ENCODE assay signal across 16 mouse cellular contexts in genomic region chr8:83602650-83603029, GRCm38 (mm10). TPM values are rescaled to one million over a fixed set of nuclear protein-coding genes. Genes with fewer than 3 reads are reported as not detected.
DNase-seq lines count a peak whose midpoint lies in the region; ATAC-seq and TF ChIP-seq lines count a peak whose summit lies in the region.
"Had no signal": no experiment of that assay in that cellular context is flagged by ENCODE, and none has a peak within 500 bp of the region (broad histone marks: within the 10 kb centered on the region; RNA-seq: fewer than 3 reads in every experiment).

No protein-coding gene starts in this region.

- no peaks in the 10 kb centered on the region for H3K36me3 ChIP-seq in heart, postnatal 0 days (replicated peaks; ENCODE audit: control insufficient read depth, insufficient read depth, low read length)
- H3K36me3 ChIP-seq in heart, embryonic 10.5 days: no peaks in the 10 kb centered on the region
- H3K36me3 ChIP-seq in MEL (ENCODE audit: control insufficient read depth in 1 of 2, insufficient read depth in 2 of 2, low read length in 2 of 2): peaks cover 0 to 18% of the 10 kb centered on the region in 2 experiments; a peak in 2 of 4 replicates
- peaks cover 12% of the 10 kb centered on the region for H3K36me3 ChIP-seq in liver, embryonic 15.5 days (replicated peaks)
- H3K36me3 ChIP-seq: forebrain, embryonic 10.5 days; neural tube, embryonic 12.5 days had no signal

- no peaks in the 10 kb centered on the region for H3K9me3 ChIP-seq in heart, postnatal 0 days (replicated peaks; ENCODE audit: control insufficient read depth, low read length)
- H3K9me3 ChIP-seq in heart, embryonic 10.5 days: no peaks in the 10 kb centered on the region
- H3K9me3 ChIP-seq in MEL (replicated peaks; ENCODE audit: insufficient read depth, low read length): no peaks in the 10 kb centered on the region
- H3K9me3 ChIP-seq in liver, embryonic 15.5 days (replicated peaks): no peaks in the 10 kb centered on the region
- H3K9me3 ChIP-seq: forebrain, embryonic 10.5 days; neural tube, embryonic 12.5 days had no signal

- H3K79me2 ChIP-seq in MEL (ENCODE audit: control insufficient read depth, insufficient read depth, low read length, poor library complexity): peaks cover 5% of the 10 kb centered on the region

- CTCF ChIA-PET in Patski (lab: Charles Lee): no interaction called here

- H3K4me1 ChIP-seq in heart, postnatal 0 days (ENCODE audit: control insufficient read depth, insufficient read depth): peaks cover 26% of the 10 kb centered on the region
- H3K4me1 ChIP-seq in heart, embryonic 10.5 days: peaks cover 22% of the 10 kb centered on the region
- peaks cover 14 to 32% of the 10 kb centered on the region in 2 experiments for H3K4me1 ChIP-seq in MEL (ENCODE audit: control insufficient read depth in 1 of 2, insufficient read depth in 2 of 2, low read length in 2 of 2)
- H3K4me1 ChIP-seq in liver, embryonic 15.5 days (replicated peaks): peaks cover 86% of the 10 kb centered on the region

- no peak for TF ChIP-seq RAD21 in MEL (IDR thresholded peaks at IDR 0.05; ENCODE audit: low read depth, low read length)

- H3K27ac ChIP-seq in heart, postnatal 0 days (ENCODE audit: low read depth): peak overlapping the region; percentile 28; the same call in 1 of the 2 replicates
- no peak overlapping the region for H3K27ac ChIP-seq in heart, embryonic 10.5 days
- H3K27ac ChIP-seq in MEL (ENCODE audit: control insufficient read depth, low read depth, low read length): 0 out of 2 replicates have a peak overlapping the region, but pooled peaks have one; percentile 11
- peak overlapping the region; percentile 86 for H3K27ac ChIP-seq in liver, embryonic 15.5 days (replicated peaks)
- H3K27ac ChIP-seq: forebrain, embryonic 10.5 days; neural tube, embryonic 12.5 days had no signal

- 19% methylated on average over 2 of the region's 2 CpGs for WGBS in heart, postnatal 0 days
- 56% methylated on average over 2 of the region's 2 CpGs for WGBS in heart, embryonic 10.5 days
- 81% methylated on average over 2 of the region's 2 CpGs for whole genome bisulfite sequencing in liver, embryonic 15.5 days (ENCODE audit: insufficient replicate concordance)

- no peak for TF ChIP-seq EP300 in heart, postnatal 0 days (IDR thresholded peaks at IDR 0.05; ENCODE audit: low read depth)
- TF ChIP-seq EP300 in MEL (IDR thresholded peaks at IDR 0.05; ENCODE audit: low read depth in 1 of 2, low read length in 2 of 2): no peak

- intact Hi-C loops in left cerebral cortex, postnatal 4 days (cut with DNase I): no loop called here

- POLR2A ChIA-PET in Patski (lab: Charles Lee): interaction anchor here (0.6 kb wide), 1 partner anchor 100 kb away, joined by 3 read pairs; no protein-coding TSS in a partner anchor

- H3K4me3 ChIP-seq in heart, postnatal 0 days (ENCODE audit: low read depth, low read length): no peak overlapping the region
- H3K4me3 ChIP-seq in heart, embryonic 10.5 days: no peak overlapping the region
- no peak overlapping the region for H3K4me3 ChIP-seq in MEL (ENCODE audit: control insufficient read depth in 1 of 2, insufficient read depth in 1 of 2, low read depth in 2 of 2, low read length in 2 of 2)
- H3K4me3 ChIP-seq in liver, embryonic 15.5 days (replicated peaks): no peak overlapping the region
- H3K4me3 ChIP-seq: forebrain, embryonic 10.5 days; neural tube, embryonic 12.5 days had no signal

- H3K27me3 ChIP-seq in heart, postnatal 0 days (ENCODE audit: control insufficient read depth, insufficient read depth, low read length): no peaks in the 10 kb centered on the region
- no peaks in the 10 kb centered on the region for H3K27me3 ChIP-seq in heart, embryonic 10.5 days (ENCODE audit: insufficient read depth, poor library complexity, severe bottlenecking)
- H3K27me3 ChIP-seq in MEL (ENCODE audit: control insufficient read depth in 1 of 2, insufficient read depth in 2 of 2, low read length in 2 of 2) (no peaks in the 10 kb centered on the region), Patski (no peaks in the 10 kb centered on the region)
- H3K27me3 ChIP-seq in liver, embryonic 15.5 days: no peaks in the 10 kb centered on the region
- H3K27me3 ChIP-seq: neural tube, embryonic 12.5 days had no signal

- H3K9ac ChIP-seq in heart, postnatal 0 days (replicated peaks; ENCODE audit: low read depth, low read length): no peak overlapping the region
- no peak overlapping the region for H3K9ac ChIP-seq in MEL (ENCODE audit: control insufficient read depth, low read depth, low read length, poor library complexity, severe bottlenecking)
- H3K9ac ChIP-seq in liver, embryonic 15.5 days: 0 out of 2 replicates have a peak overlapping the region, but pooled peaks have one; percentile 35
- H3K9ac ChIP-seq: neural tube, embryonic 12.5 days had no signal

- TF ChIP-seq POLR2A in MEL (IDR thresholded peaks at IDR 0.05; ENCODE audit: control insufficient read depth in 1 of 2, insufficient read depth in 1 of 2, low read depth in 1 of 2, low read length in 2 of 2, poor library complexity in 1 of 2): no peak

- in situ Hi-C loops in Patski (cut with MboI; ENCODE audit: low pct_unique_long_range_greater_than_20kb): no loop called here

- DNase-seq in heart, postnatal 0 days (ENCODE audit: low spot score): no peak
- DNase-seq in heart, embryonic 10.5 days (ENCODE audit: low spot score): no peak
- peak; percentile 58 for DNase-seq in MEL (ENCODE audit: low read depth, low spot score)
- DNase-seq in Patski (ENCODE audit: low read depth, low spot score): peak; percentile 92
- DNase-seq in left cerebral cortex, adult 8-10 months (ENCODE audit: low spot score in 2 of 2): no peak
- DNase-seq in left cerebral cortex, postnatal 4 days: no peak
- DNase-seq: adrenal gland, postnatal 25 days; cerebellum, postnatal 10 days; kidney, postnatal 25 days; right cerebral cortex, postnatal 4 days; thymus, postnatal 4 days had no signal

- no peak for TF ChIP-seq CTCF in heart, postnatal 0 days (IDR thresholded peaks at IDR 0.05; ENCODE audit: low read depth)
- TF ChIP-seq CTCF in MEL (IDR thresholded peaks at IDR 0.05 in 2 of 3, conservative IDR thresholded peaks at IDR 0.05 in 1 of 3; ENCODE audit: control insufficient read depth in 1 of 3, insufficient read depth in 1 of 3, low read depth in 2 of 3, low read length in 3 of 3, poor library complexity in 1 of 3, severe bottlenecking in 1 of 3): no peak
- TF ChIP-seq CTCF in Patski (IDR thresholded peaks at IDR 0.05): no peak

- H3K4me2 ChIP-seq in heart, postnatal 0 days (ENCODE audit: low read depth, low read length): no peak overlapping the region
- no peak overlapping the region for H3K4me2 ChIP-seq in liver, embryonic 15.5 days
- H3K4me2 ChIP-seq: neural tube, embryonic 12.5 days had no signal

- ATAC-seq in heart, postnatal 0 days (ENCODE audit: insufficient read depth, low read depth): no peak
- peak; percentile 96 for ATAC-seq in Patski
- ATAC-seq in liver, embryonic 15.5 days (ENCODE audit: insufficient read depth): no peak
- ATAC-seq in inflammation-experienced regulatory T-cells, adult 6 months: no peak
- ATAC-seq: midbrain, embryonic 16.5 days had no signal

RNA-seq across cellular contexts. Expression of gene Tecr, which starts 5.1 kb away (rescaled TPM):
- total RNA-seq in heart, postnatal 0 days (2014; rRNA removed; ENCODE audit: low replicate concordance): 253 and 327 TPM in 2 replicates
- 380 and 391 TPM in 2 replicates for polyA plus RNA-seq in heart, postnatal 0 days (2015; fragmentation: Nextera tagmentation; extraction: Ambion mirVana)
- polyA plus RNA-seq in heart, embryonic 10.5 days (2016; fragmentation: Nextera tagmentation; extraction: Ambion mirVana): 568 and 608 TPM in 2 replicates
- 74.2 and 78.0 TPM in 2 replicates for total RNA-seq in MEL (2012; rRNA removed)
- polyA plus RNA-seq in MEL (2012; ENCODE audit: insufficient read depth in 1 of 2, insufficient read length in 2 of 2, low read depth in 1 of 2, low replicate concordance in 2 of 2, missing spikeins in 1 of 2): 100 to 1,000 TPM in 1 of 2 experiments, not detected in 1; 229 TPM
- polyA plus RNA-seq in Patski (2021): 275 TPM
- polyA plus RNA-seq in liver, embryonic 15.5 days (2015; fragmentation: Nextera tagmentation; extraction: Ambion mirVana): 329 and 344 TPM in 2 replicates
- 100 to 1,000 TPM; 341 to 488 (median 426) TPM for polyA plus RNA-seq in inflammation-experienced regulatory T-cells, adult 6 months (2017; shearing (Covaris generic))
- total RNA-seq in left cerebral cortex, adult 8-10 months (2022): 100 to 1,000 TPM; 638 to 678 (median 672) TPM
- total RNA-seq in left cerebral cortex, postnatal 4 days (2021): 100 to 1,000 TPM; 610 to 661 TPM

RNA-seq across cellular contexts. Expression of gene Dnajb1, which starts 5.4 kb away (rescaled TPM):
- 17.6 and 21.3 TPM in 2 replicates for total RNA-seq in heart, postnatal 0 days (2014; rRNA removed; ENCODE audit: low replicate concordance)
- polyA plus RNA-seq in heart, postnatal 0 days (2015; fragmentation: Nextera tagmentation; extraction: Ambion mirVana): 23.3 and 26.7 TPM in 2 replicates
- polyA plus RNA-seq in heart, embryonic 10.5 days (2016; fragmentation: Nextera tagmentation; extraction: Ambion mirVana): 51.9 and 71.5 TPM in 2 replicates
- 38.2 and 43.2 TPM in 2 replicates for total RNA-seq in MEL (2012; rRNA removed)
- polyA plus RNA-seq in MEL (2012; ENCODE audit: insufficient read depth in 1 of 2, insufficient read length in 2 of 2, low read depth in 1 of 2, low replicate concordance in 2 of 2, missing spikeins in 1 of 2) (10 to 100 TPM in 1 of 2 experiments, not detected in 1; 56.6 TPM), Patski (2021) (39.9 TPM)
- 52.7 and 56.0 TPM in 2 replicates for polyA plus RNA-seq in liver, embryonic 15.5 days (2015; fragmentation: Nextera tagmentation; extraction: Ambion mirVana)
- polyA plus RNA-seq in inflammation-experienced regulatory T-cells, adult 6 months (2017; shearing (Covaris generic)): 10 to 100 TPM; 36.3 to 53.7 (median 41.0) TPM
- total RNA-seq in left cerebral cortex, adult 8-10 months (2022): 10 to 100 TPM; 44.9 to 46.9 (median 45.6) TPM
- 10 to 100 TPM; 35.3 to 35.9 TPM for total RNA-seq in left cerebral cortex, postnatal 4 days (2021)

RNA-seq across cellular contexts. Expression of gene Ndufb7, which starts 36.2 kb away (rescaled TPM):
- total RNA-seq in heart, postnatal 0 days (2014; rRNA removed; ENCODE audit: low replicate concordance): 431 and 682 TPM in 2 replicates
- polyA plus RNA-seq in heart, postnatal 0 days (2015; fragmentation: Nextera tagmentation; extraction: Ambion mirVana): 1,145 and 1,161 TPM in 2 replicates
- polyA plus RNA-seq in heart, embryonic 10.5 days (2016; fragmentation: Nextera tagmentation; extraction: Ambion mirVana): 479 and 560 TPM in 2 replicates
- 306 and 311 TPM in 2 replicates for total RNA-seq in MEL (2012; rRNA removed)
- 100 to 1,000 TPM in 1 of 2 experiments, not detected in 1; 194 TPM for polyA plus RNA-seq in MEL (2012; ENCODE audit: insufficient read depth in 1 of 2, insufficient read length in 2 of 2, low read depth in 1 of 2, low replicate concordance in 2 of 2, missing spikeins in 1 of 2)
- 247 TPM for polyA plus RNA-seq in Patski (2021)
- 231 and 237 TPM in 2 replicates for polyA plus RNA-seq in liver, embryonic 15.5 days (2015; fragmentation: Nextera tagmentation; extraction: Ambion mirVana)
- polyA plus RNA-seq in inflammation-experienced regulatory T-cells, adult 6 months (2017; shearing (Covaris generic)): 100 to 1,000 TPM; 284 to 389 (median 291) TPM
- total RNA-seq in left cerebral cortex, adult 8-10 months (2022): 100 to 1,000 TPM; 115 to 152 (median 134) TPM
- 100 to 1,000 TPM; 120 to 136 TPM for total RNA-seq in left cerebral cortex, postnatal 4 days (2021)

RNA-seq across cellular contexts. Expression of gene Gipc1, which starts 49.8 kb away (rescaled TPM):
- total RNA-seq in heart, postnatal 0 days (2014; rRNA removed; ENCODE audit: low replicate concordance): 82.2 and 82.6 TPM in 2 replicates
- polyA plus RNA-seq in heart, postnatal 0 days (2015; fragmentation: Nextera tagmentation; extraction: Ambion mirVana): 101 and 102 TPM in 2 replicates
- polyA plus RNA-seq in heart, embryonic 10.5 days (2016; fragmentation: Nextera tagmentation; extraction: Ambion mirVana): 204 and 214 TPM in 2 replicates
- total RNA-seq in MEL (2012; rRNA removed): 34.3 and 38.6 TPM in 2 replicates
- polyA plus RNA-seq in MEL (2012; ENCODE audit: insufficient read depth in 1 of 2, insufficient read length in 2 of 2, low read depth in 1 of 2, low replicate concordance in 2 of 2, missing spikeins in 1 of 2): 10 to 100 TPM in 1 of 2 experiments, not detected in 1; 70.7 TPM
- 133 TPM for polyA plus RNA-seq in Patski (2021)
- polyA plus RNA-seq in liver, embryonic 15.5 days (2015; fragmentation: Nextera tagmentation; extraction: Ambion mirVana): 49.8 and 50.8 TPM in 2 replicates
- 10 to 100 TPM; 14.4 to 18.1 (median 14.7) TPM for polyA plus RNA-seq in inflammation-experienced regulatory T-cells, adult 6 months (2017; shearing (Covaris generic))
- total RNA-seq in left cerebral cortex, adult 8-10 months (2022): 10 to 100 TPM; 72.9 to 74.5 (median 74.3) TPM
- total RNA-seq in left cerebral cortex, postnatal 4 days (2021): 10 to 100 TPM; 74.7 to 77.4 TPM

Comparison
In these comparisons a context has a peak if more than half of its experiments do, and no peak if none do; other contexts are left out.
1. DNase-seq: peak in MEL (single experiment) and Patski (single experiment); none in heart, postnatal 0 days (single experiment), heart, embryonic 10.5 days (single experiment), left cerebral cortex, adult 8-10 months (0 of 2) and left cerebral cortex, postnatal 4 days (single experiment).